Mouse (Mus musculus) embryonic facial prominence, embryonic 12.5 days (tissue): ENCODE data around the gene Ubb. TPM values are rescaled to one million over a fixed set of nuclear protein-coding genes. Genes with fewer than 3 reads are reported as not detected.
"Not testable (repeated sequence)": the region's sequence is repeated elsewhere in the genome, so short reads cannot be mapped to it uniquely, and the experiment has no call there.

ENCODE experiments used
- ATAC-seq: fragments of 200-750 bp; cut with Nextera tagmentation; 2 replicates; pipeline ENCODE4 v1.8.0; 2017; ENCODE audit not compliant: insufficient number of reproducible peaks, insufficient read depth, low FRiP score, low TSS enrichment
- H3K27ac ChIP-seq: fragments of 300-500 bp; sonication (generic); 2 replicates; pipeline ENCODE4 v1.5.1; 2016; ENCODE audit warnings: mild to moderate bottlenecking
- H3K27me3 ChIP-seq: fragments of 300-500 bp; sonication (generic); 2 replicates; pipeline ENCODE4 v1.6.1; 2016; ENCODE audit warnings: mild to moderate bottlenecking, moderate library complexity
- H3K36me3 ChIP-seq: fragments of 300-500 bp; sonication (generic); 2 replicates; pipeline ENCODE4 v1.6.1; 2016; ENCODE audit warnings: mild to moderate bottlenecking
- H3K4me1 ChIP-seq: fragments of 300-500 bp; sonication (generic); 2 replicates; pipeline ENCODE4 v1.6.1; 2016
- H3K4me2 ChIP-seq: fragments of 300-500 bp; sonication (generic); replicated peaks from 2 replicates; pipeline ENCODE4 v1.6.1; 2016; ENCODE audit warnings: mild to moderate bottlenecking, moderate library complexity
- H3K4me3 ChIP-seq: fragments of 300-500 bp; sonication (generic); 2 replicates; pipeline ENCODE4 v1.5.1; 2016; ENCODE audit warnings: mild to moderate bottlenecking
- H3K9ac ChIP-seq: fragments of 300-500 bp; sonication (generic); 2 replicates; pipeline ENCODE4 v1.6.1; 2016; ENCODE audit warnings: mild to moderate bottlenecking, moderate library complexity
- H3K9me3 ChIP-seq: fragments of 300-500 bp; sonication (generic); 2 replicates; pipeline ENCODE4 v1.6.1; 2016; ENCODE audit warnings: mild to moderate bottlenecking, moderate library complexity
- WGBS: fragments of 180-500 bp; shearing (Covaris S2); methylation state at CpG from one replicate; pipeline ENCODE4 v1.1.7; 2016; 5-methylcytosine and 5-hydroxymethylcytosine counted together
- polyA plus RNA-seq: library from polyadenylated mRNA; unstranded; fragments of >200 nt; fragmentation: Nextera tagmentation; extraction: Ambion mirVana; gene quantifications from 2 replicates; pipeline ENCODE4 v1.2.1, GENCODE M21; 2016

Gene Ubb
- polyA plus RNA-seq = 3,442 and 3,474 TPM in 2 replicates

DNA sequence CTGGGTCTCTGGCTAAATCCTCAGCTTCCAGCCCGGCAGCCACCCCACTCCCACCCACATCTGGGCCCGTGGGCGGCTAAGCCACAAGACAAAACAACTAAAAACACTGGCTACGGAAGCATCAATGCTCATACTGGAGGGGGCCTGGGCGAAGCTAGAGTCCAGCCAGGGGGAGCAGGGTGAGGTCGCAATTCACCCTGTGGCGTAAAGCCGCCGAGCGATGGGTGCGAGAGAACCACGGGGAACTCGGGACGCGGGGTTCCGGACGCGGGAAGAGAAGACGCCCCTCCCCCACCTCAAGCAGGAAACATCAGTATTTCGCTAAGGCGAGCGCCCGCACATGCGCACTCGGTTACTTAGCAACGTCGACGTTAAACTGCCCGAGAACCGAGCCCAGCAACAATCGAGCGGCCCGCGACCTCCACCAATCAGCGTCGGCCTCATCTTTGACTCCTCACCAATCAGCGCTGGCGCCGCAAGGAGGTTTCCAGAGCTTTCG lies at the start of gene Ubb:
Ubb (plus strand) TSS at position 445 of the 499 bp plus-strand sequence.
- Histone ChIP-seq H3K36me3 (peaks cover 22% of the 10 kb centered on the region), H3K27me3 (no peaks in the 10 kb centered on the region), H3K9ac (peak within 1 kb of the TSS; percentile 94), H3K4me3 (peak within 1 kb of the TSS; percentile 68), H3K9me3 (no peaks in the 10 kb centered on the region), H3K4me2 (peak within 1 kb of the TSS; percentile 73), H3K27ac (peak within 1 kb of the TSS; percentile 99), H3K4me1 (peaks cover 24% of the 10 kb centered on the region)
- ATAC-seq = peak; percentile 95
- WGBS = 0% methylated on average over 40 of the region's 40 CpGs

DNA sequence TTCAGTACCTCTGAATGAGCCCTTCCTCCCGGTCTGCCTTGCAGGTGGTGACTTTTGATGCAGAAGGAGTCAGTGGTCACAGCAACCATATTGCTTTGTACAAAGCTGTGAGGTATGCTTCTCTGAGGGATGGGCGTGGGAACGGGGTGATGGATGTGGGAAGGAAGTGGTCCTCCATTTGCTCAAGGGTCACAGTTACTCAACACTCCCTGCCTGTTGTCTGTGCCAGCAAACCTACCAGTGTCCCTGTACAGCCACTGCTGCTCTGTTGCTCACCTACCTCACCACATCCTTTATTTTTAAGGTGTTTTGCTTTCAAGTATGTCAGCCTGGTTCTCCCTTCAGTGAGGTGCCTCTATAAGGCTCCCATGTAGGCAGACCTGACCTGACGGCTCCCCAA lies 43.3 kb upstream of the Ubb start:
- Histone ChIP-seq H3K4me1 (no peaks in the 10 kb centered on the region), H3K4me2 (no peak overlapping the region), H3K27me3 (no peaks in the 10 kb centered on the region), H3K4me3 (no peak overlapping the region), H3K9me3 (no peaks in the 10 kb centered on the region), H3K27ac (no peak overlapping the region), H3K36me3 (no peaks in the 10 kb centered on the region), H3K9ac (no peak overlapping the region)
- ATAC-seq = no peak
- 85% methylated on average over 4 of the region's 4 CpGs for WGBS

DNA sequence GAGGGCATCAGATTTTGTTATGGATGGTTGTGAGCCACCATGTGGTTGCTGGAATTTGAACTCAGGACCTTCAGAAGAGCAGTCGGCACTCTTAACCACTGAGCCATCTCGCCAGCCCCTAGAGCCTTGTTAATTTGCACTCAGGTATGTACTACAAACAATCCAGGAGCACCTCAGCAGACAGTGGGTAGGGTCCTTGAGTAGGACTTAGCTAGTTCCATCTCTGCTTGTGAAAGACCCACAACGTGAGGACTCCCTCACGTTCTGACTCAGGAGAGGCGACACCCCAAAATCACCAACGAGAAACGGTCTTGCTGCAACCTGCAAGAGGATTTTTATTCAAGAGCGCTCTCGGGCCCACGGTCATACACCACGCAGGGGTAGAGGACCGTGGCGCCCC lies 42.6 kb upstream of the Ubb start:
- H3K9me3 ChIP-seq, H3K36me3 ChIP-seq, H3K9ac ChIP-seq, H3K4me3 ChIP-seq, ATAC-seq, H3K27ac ChIP-seq, H3K4me1 ChIP-seq, H3K27me3 ChIP-seq, H3K4me2 ChIP-seq: not testable (repeated sequence)
- WGBS = 92% methylated on average over 13 of the region's 13 CpGs

DNA sequence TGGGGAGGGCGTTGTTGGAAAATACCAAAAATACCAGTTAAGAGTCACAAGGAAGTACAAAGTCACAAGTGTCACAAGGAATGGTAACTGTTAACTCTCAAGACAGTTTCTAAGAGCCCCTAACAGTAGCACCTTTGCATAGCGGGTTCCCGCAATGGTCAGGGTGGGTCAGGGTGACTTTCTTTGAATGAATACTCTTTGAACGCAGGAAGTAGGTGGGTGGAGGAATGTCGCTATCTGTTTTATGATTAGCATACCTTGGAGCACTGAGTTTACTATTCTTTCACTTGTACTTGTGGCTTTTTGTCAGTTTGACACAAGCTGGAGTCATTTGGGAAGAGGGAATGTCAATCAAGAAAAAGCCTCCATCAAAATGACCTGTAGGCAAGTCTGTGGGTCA lies 42.2 kb upstream of the Ubb start:
- not testable (repeated sequence) for H3K9ac ChIP-seq, H3K4me3 ChIP-seq, H3K27me3 ChIP-seq, H3K4me1 ChIP-seq, H3K4me2 ChIP-seq, H3K36me3 ChIP-seq, H3K27ac ChIP-seq, H3K9me3 ChIP-seq, ATAC-seq
- 95% methylated on average over 5 of the region's 5 CpGs for WGBS

DNA sequence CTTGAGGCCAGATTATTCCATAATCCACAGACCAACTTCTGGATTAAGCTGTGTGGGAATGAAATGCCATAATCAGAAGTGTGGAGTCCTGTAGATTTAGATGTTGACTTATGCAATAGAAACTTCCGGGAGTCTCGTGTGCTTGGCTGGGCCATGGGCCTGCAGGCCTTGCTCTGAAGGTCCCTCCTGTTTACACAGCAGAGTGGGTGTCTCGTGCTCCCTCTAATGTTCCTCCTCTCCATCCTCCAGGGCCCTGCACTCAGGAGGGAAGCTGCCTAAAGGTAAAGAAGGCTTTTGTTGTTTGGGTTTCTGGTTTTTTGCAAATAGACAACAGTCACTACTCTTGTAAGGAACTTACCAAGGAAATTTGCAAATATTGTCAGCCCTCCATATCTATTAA lies 41.4 kb upstream of the Ubb start:
- H3K9me3 ChIP-seq = no peaks in the 10 kb centered on the region
- H3K4me3 ChIP-seq = no peak overlapping the region
- H3K27me3 ChIP-seq = no peaks in the 10 kb centered on the region
- H3K36me3 ChIP-seq = no peaks in the 10 kb centered on the region
- no peak overlapping the region for H3K27ac ChIP-seq
- no peak for ATAC-seq
- no peaks in the 10 kb centered on the region for H3K4me1 ChIP-seq
- H3K9ac ChIP-seq = no peak overlapping the region
- H3K4me2 ChIP-seq = no peak overlapping the region
- WGBS = 72% methylated on average over 3 of the region's 3 CpGs

DNA sequence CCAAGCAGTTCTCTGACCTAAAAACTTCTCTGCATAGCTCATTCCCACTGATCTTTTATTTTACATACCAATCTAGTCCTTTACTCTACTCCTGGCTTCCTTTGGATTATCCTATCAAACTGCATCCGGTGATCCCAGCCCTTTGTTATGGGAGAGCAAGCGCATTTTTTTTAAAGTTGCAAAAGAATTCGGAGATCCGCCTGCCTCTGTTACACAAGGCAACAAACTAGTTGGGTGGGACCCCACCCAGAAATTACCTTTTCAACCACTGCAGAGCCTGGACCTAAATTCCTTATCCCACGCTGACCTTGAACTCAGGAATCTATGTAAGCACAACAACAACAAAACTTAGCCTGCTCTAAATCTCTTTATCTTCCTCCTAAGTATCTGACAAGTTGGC lies 40.0 kb upstream of the Ubb start:
- H3K9ac ChIP-seq = no peak overlapping the region
- no peak for ATAC-seq

DNA sequence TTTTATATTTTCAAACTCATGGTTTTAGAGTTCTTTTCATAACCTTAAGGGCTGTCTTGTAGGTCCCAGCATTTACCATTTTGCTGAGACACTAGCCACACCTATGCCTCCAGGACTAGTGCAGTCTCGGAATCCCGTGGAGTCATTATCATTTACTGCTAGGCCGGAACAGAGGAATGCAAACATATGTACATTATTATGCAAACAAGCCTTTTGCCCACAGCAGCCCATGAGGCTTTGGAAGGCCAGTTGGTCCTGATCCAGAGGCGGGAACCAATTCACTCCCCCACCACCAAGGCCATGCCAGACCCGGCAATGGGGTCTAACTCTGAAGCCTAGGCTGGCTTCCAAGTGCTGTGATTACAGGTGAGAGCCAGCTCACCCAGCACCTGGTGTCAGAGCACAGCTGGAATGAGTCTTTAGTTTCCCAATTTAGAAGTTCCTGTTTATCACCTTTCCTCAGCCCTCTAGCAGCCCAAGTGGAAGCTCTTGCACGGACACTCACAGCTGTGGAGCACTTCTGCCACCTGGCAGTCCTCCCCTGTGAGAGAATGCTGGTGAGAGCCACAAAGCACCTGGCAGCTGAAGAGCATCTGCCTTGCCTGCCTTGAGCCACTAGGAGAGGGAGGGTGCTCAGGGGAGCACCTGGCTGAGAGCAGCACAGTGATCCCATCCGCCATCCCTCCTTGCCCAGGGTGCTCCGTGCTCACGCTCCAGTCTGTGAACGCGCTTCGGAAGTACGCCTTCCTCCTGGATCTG lies 39.3 kb upstream of the Ubb start:
- 76% methylated on average over 13 of the region's 13 CpGs for WGBS
- H3K27ac ChIP-seq = no peak overlapping the region
- H3K4me1 ChIP-seq = no peaks in the 10 kb centered on the region
- H3K4me2 ChIP-seq = no peak overlapping the region
- no peak overlapping the region for H3K9ac ChIP-seq
- ATAC-seq = no peak
- no peaks in the 10 kb centered on the region for H3K27me3 ChIP-seq
- no peaks in the 10 kb centered on the region for H3K36me3 ChIP-seq
- H3K4me3 ChIP-seq = no peak overlapping the region
- no peaks in the 10 kb centered on the region for H3K9me3 ChIP-seq

More for the DNA sequence above, 40.0 kb upstream of the Ubb start:
- Histone ChIP-seq H3K27me3 (no peaks in the 10 kb centered on the region), H3K27ac (no peak overlapping the region), H3K4me3 (no peak overlapping the region), H3K36me3 (no peaks in the 10 kb centered on the region), H3K4me2 (no peak overlapping the region), H3K9me3 (no peaks in the 10 kb centered on the region), H3K4me1 (no peaks in the 10 kb centered on the region)
- 81% methylated on average over 5 of the region's 5 CpGs for WGBS

DNA sequence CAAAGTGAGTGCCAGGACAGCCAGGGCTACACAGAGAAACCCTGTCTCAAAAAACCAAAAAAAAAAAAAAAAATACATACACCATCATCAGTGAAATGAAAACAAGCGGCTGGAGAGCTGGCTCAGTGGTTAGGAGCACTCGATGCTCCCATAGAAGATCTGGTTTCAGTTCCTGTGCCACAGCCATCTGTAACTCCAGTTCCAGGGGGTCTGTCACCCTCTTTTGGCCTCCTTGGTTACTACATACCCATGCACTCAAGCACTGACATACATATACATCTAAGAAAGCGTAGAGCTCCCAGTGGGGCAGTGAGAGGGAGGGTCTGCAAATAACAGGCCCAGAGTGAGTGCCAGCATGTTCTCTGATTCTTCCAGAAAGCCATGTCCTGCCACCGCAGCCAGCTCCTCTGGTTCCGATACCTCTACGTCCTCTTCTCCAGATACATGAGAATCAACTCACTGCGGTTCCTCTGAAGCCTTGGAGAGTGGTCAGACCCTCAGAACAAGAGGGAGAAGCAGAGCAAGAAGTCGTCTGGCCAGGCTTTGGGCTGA lies 38.4 kb upstream of the Ubb start:
- Histone ChIP-seq H3K4me2 (no peak overlapping the region), H3K9me3 (no peaks in the 10 kb centered on the region), H3K27me3 (no peaks in the 10 kb centered on the region), H3K27ac (no peak overlapping the region), H3K9ac (no peak overlapping the region), H3K4me3 (no peak overlapping the region), H3K36me3 (no peaks in the 10 kb centered on the region), H3K4me1 (no peaks in the 10 kb centered on the region)
- ATAC-seq = no peak
- 84% methylated on average over 8 of the region's 8 CpGs for WGBS

DNA sequence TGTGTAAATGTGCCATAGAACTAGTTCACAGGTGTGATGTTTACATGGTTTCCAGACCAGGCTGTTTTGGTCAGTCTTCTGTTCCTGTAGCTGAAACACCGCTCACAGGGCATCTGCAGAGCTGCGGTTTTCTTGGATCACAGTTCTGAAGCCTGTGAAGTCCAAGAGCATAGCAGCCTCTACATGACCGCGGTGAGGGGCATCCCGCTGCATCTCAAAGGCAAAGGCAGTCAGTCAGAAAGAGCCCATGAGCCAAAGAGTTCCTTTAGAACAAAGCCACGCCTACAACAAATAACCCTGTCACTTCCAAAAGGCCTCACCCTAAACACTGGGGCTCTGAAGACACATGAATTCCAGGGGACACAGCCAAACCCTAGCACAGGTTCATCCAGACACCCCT lies 37.7 kb upstream of the Ubb start:
- H3K9ac ChIP-seq = no peak overlapping the region
- H3K36me3 ChIP-seq = no peaks in the 10 kb centered on the region
- no peak overlapping the region for H3K27ac ChIP-seq
- no peaks in the 10 kb centered on the region for H3K9me3 ChIP-seq
- no peak overlapping the region for H3K4me2 ChIP-seq
- H3K4me1 ChIP-seq = no peaks in the 10 kb centered on the region
- H3K4me3 ChIP-seq = no peak overlapping the region
- WGBS = 84% methylated on average over 6 of the region's 6 CpGs
- ATAC-seq = no peak
- no peaks in the 10 kb centered on the region for H3K27me3 ChIP-seq

DNA sequence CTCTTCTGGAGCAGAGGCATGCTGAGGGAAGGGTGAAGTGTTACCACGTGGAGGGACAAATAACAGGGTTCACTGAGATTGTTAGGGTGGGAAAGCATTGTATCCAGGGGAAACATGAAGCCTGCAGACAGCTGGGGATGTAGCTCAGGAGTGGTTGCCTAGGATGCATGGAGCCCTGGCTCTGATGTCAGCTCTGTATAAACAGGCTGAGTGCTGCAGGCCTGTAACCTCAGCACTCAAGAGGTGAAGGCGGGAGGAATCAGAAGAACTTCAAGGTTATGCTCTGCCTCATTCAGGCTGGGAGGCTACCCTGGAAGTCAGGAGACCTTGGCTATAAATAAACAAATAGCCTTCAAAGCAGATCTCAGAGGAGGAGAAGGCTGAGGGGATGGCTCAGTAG lies 32.0 kb upstream of the Ubb start:
- Histone ChIP-seq H3K4me2 (no peak overlapping the region), H3K4me1 (peaks cover 5% of the 10 kb centered on the region; the same call in 1 of the 2 replicates), H3K36me3 (no peaks in the 10 kb centered on the region), H3K9ac (no peak overlapping the region), H3K9me3 (no peaks in the 10 kb centered on the region), H3K27me3 (no peaks in the 10 kb centered on the region), H3K4me3 (no peak overlapping the region), H3K27ac (no peak overlapping the region)
- ATAC-seq = no peak
- 16% methylated on average over 2 of the region's 2 CpGs for WGBS

DNA sequence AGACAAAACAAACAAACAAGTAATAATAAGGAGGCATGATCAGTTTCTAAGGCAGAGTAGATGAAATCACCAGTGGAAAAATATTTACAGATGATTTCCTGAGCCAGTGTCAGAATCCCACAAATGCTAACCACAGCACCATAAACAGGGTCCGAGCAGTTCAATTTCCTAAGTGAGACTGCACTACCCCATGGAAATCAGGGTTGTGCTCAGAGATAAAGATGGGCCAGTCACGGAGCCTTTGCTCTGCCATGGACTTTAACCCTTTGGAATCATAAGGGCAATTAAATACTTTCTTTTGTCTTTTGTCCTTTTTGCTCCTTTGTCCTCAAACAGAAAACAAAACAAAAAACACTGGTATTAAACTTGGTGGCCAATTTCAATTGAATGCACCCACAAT lies 28.7 kb upstream of the Ubb start:
- Histone ChIP-seq H3K9me3 (no peaks in the 10 kb centered on the region), H3K4me1 (peaks cover 5% of the 10 kb centered on the region; the same call in 1 of the 2 replicates), H3K9ac (no peak overlapping the region), H3K4me2 (no peak overlapping the region), H3K27me3 (no peaks in the 10 kb centered on the region), H3K36me3 (0 out of 2 replicates have a peak, but pooled peaks cover 3% of the 10 kb centered on the region), H3K4me3 (no peak overlapping the region), H3K27ac (no peak overlapping the region)
- no peak for ATAC-seq
- WGBS = 66% methylated on average over 2 of the region's 2 CpGs

DNA sequence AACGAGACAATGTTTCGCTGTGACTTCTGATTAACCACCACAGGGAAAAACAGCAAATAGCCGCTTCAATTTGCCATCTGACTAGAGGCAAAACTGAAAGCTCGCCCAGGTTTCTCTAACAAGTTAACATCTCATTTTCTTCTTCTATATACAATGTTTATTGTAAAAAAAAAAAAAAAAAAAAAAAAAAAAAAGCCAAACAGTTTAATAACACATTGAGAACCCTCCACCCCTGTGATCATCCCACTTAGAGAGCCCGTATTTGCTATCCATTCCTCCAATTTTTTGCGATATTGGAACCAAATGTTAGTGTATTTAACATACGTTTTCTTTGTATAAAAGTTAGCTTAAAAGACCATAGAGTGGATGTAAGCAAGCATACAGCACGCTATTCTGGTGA lies 13.9 kb upstream of the Ubb start:
- ATAC-seq = no peak
- H3K4me3 ChIP-seq = no peak overlapping the region
- 76% methylated on average over 8 of the region's 8 CpGs for WGBS

More for the DNA sequence above, 13.9 kb upstream of the Ubb start:
- Histone ChIP-seq H3K4me2 (peak overlapping the region; percentile 88; the same call in 1 of the 2 replicates), H3K9me3 (no peaks in the 10 kb centered on the region), H3K27ac (no peak overlapping the region), H3K27me3 (peaks cover 3% of the 10 kb centered on the region; the same call in 1 of the 2 replicates), H3K36me3 (peaks cover 2% of the 10 kb centered on the region; the same call in 1 of the 2 replicates), H3K9ac (no peak overlapping the region), H3K4me1 (no peaks in the 10 kb centered on the region)
